Mouse (Mus musculus): ENCODE measurements around the gene Zfp106. TPM values are rescaled to one million over a fixed set of nuclear protein-coding genes. Genes with fewer than 3 reads are reported as not detected.

Zfp106 gene
- polyA plus RNA-seq, 1 experiment: 76.6 TPM

DNA sequence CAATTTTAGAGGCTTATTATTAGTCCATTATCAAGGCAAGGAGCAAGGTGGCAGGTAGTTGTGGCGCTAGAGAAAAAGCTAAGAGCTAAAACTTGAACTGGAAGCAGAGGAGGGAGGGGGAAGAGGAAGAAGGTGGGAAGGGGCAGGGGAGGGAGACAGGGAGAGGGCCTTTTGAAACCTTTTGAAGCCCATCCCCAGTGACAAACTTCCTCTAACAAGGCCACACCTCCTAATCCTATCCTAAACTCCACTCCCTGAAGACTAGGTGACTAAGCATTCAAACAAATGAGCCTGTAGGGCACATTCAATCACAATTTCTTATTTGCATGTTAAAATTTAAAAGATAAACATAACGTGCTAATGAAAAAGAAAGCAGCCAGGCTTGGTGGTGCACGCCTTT lies 4.8 kb downstream of the Zfp106 start:
- Histone ChIP-seq H3K27ac (ENCODE audit: insufficient read depth, low read length) (no peak overlapping the region), H3K4me3 (ENCODE audit: insufficient read depth, low read length) (no peak overlapping the region), H3K4me1 (ENCODE audit: control insufficient read depth, insufficient read depth, low read length) (no peaks in the 10 kb centered on the region)
- TF ChIP-seq POLR2A (IDR thresholded peaks at IDR 0.05; ENCODE audit: extremely low read depth, insufficient read depth, low read length) (no peak), CTCF (IDR thresholded peaks at IDR 0.05; ENCODE audit: extremely low read depth, insufficient read depth, low read length) (no peak)

DNA sequence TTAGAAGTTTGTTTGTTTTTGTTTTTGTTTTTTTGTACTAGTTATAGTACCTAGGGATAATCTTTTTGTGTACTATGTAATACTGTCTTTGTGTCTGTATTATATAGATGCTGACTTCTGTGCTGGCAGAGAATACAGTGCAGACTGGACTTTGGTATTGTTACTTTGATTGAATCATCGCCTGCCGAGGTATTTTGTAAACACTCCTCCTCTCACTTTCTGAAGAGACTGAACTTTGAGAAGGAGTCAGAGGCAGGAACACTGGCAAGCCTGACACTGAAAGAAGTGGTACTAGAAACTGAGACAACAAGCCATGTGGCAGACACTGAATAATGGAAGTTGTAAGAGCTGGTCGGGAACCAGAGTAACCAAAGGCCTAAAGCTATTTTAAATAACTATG lies 6.8 kb downstream of the Zfp106 start:
- no peak overlapping the region for H3K27ac ChIP-seq (ENCODE audit: insufficient read depth, low read length)
- no peak overlapping the region for H3K4me3 ChIP-seq (ENCODE audit: insufficient read depth, low read length)
- H3K4me1 ChIP-seq (ENCODE audit: control insufficient read depth, insufficient read depth, low read length): no peaks in the 10 kb centered on the region
- TF ChIP-seq CTCF (IDR thresholded peaks at IDR 0.05; ENCODE audit: extremely low read depth, insufficient read depth, low read length) (no peak), POLR2A (IDR thresholded peaks at IDR 0.05; ENCODE audit: extremely low read depth, insufficient read depth, low read length) (no peak)

DNA sequence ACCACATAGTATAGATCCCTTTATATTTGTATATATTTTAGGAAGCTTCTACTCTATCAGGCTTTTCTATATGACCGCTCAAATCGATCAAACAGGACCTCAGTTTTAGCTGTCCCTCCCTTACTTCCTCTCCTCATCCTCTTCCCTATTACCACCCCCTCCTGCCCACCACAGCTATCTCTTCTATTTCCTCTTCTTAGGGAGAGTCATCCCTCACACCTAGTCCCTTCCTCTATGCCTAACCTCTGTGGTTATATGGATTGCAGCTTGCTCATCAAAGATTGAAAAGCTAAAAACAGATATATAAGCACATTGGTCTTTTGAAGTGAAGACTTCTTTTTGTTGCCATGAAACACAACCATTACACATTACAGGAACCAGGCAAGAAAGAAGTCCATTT lies 18.9 kb downstream of the Zfp106 start:
- TF ChIP-seq POLR2A (IDR thresholded peaks at IDR 0.05; ENCODE audit: extremely low read depth, insufficient read depth, low read length): no peak
- no peak for TF ChIP-seq CTCF (IDR thresholded peaks at IDR 0.05; ENCODE audit: extremely low read depth, insufficient read depth, low read length)
- H3K4me1 ChIP-seq (ENCODE audit: control insufficient read depth, insufficient read depth, low read length): no peaks in the 10 kb centered on the region
- no peak overlapping the region for H3K27ac ChIP-seq (ENCODE audit: insufficient read depth, low read length)
- no peak overlapping the region for H3K4me3 ChIP-seq (ENCODE audit: insufficient read depth, low read length)

DNA sequence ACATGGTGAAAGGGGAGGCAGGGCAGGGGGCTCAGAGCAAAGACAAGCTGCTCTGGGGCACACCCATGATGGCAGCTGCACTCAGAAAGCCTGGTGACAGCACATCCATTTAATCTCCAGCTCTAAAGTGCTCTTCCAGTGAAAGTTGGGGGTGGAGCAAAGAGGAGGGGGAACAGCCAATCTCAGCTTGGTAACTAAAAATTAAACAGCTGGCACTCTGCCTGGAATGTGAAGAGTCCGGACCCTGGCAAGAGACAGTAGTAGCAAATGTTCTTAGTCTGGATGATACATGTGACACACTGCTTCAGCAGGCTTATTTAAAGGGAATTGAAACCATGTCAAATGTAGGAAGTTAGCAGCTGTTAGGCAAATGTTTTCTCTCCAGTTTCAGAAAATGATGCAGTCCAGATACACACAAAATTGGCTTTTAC lies 23.9 kb downstream of the Zfp106 start:
- TF ChIP-seq POLR2A (IDR thresholded peaks at IDR 0.05; ENCODE audit: extremely low read depth, insufficient read depth, low read length): no peak
- no peak for TF ChIP-seq CTCF (IDR thresholded peaks at IDR 0.05; ENCODE audit: extremely low read depth, insufficient read depth, low read length)
- Histone ChIP-seq H3K4me1 (ENCODE audit: control insufficient read depth, insufficient read depth, low read length) (peaks cover 2% of the 10 kb centered on the region; the same call in 1 of the 2 replicates), H3K27ac (ENCODE audit: insufficient read depth, low read length) (no peak overlapping the region), H3K4me3 (ENCODE audit: insufficient read depth, low read length) (no peak overlapping the region)

DNA sequence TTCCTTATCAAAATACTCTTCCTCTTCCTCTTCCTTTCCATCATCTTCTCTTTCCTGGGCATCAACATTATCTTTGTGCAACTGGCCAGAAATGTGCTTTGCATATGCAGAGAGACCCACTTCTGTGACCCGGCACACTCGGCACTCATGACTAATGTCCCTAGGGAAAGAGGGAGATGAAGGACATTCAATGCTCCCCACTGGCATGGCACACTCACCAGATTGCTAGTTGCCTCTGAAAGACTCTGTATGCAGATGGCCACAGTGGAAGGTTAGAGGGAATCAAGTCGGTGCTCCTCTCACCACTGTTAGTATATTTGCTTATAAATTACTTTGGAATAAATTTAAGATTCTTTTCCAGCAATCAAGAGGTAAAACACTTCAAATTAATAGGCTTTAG lies 24.3 kb downstream of the Zfp106 start:
- Histone ChIP-seq H3K4me1 (ENCODE audit: control insufficient read depth, insufficient read depth, low read length) (peaks cover 2% of the 10 kb centered on the region; the same call in 1 of the 2 replicates), H3K27ac (ENCODE audit: insufficient read depth, low read length) (no peak overlapping the region), H3K4me3 (ENCODE audit: insufficient read depth, low read length) (no peak overlapping the region)
- TF ChIP-seq CTCF (IDR thresholded peaks at IDR 0.05; ENCODE audit: extremely low read depth, insufficient read depth, low read length): no peak
- TF ChIP-seq POLR2A (IDR thresholded peaks at IDR 0.05; ENCODE audit: extremely low read depth, insufficient read depth, low read length): no peak

DNA sequence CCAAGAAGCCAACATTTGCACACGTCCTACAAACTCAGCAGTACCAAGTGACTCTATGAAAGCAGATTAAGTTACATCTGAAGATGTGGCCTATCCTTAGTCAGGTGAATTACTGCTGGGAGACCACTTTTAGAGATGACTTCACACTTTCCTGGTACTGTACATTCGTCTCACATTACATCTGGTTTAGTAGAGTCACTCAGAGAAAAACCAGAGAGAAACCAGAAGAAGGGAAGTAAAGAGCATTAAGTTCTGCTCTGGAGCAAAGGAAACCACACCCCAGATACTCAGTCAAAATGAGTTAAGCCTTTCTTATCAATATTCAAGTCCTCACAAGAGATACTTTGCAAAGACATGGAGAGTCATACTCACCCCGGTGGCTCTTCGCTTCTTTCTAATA lies 32.4 kb downstream of the Zfp106 start:
- Histone ChIP-seq H3K4me1 (ENCODE audit: control insufficient read depth, insufficient read depth, low read length) (no peaks in the 10 kb centered on the region), H3K4me3 (ENCODE audit: insufficient read depth, low read length) (no peak overlapping the region), H3K27ac (ENCODE audit: insufficient read depth, low read length) (no peak overlapping the region)
- TF ChIP-seq POLR2A (IDR thresholded peaks at IDR 0.05; ENCODE audit: extremely low read depth, insufficient read depth, low read length): no peak

DNA sequence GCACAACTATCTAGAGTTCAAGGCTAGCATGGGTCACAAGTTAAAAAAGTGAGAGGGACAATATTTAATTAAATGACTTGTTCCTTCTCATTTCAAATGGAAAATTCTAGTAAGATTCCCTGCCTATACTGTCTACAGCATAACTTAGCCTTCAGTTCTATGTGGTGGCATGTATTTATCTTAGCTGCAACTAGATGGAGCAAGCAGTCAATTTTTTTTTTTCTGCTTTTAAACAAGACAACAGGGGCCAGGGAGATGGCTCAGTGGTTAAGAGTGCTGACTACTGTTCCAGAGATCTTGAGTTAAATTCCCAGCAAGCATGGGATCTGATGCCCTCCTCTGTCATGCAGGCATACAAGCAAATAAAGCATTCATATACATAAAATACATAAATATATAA lies 34.1 kb downstream of the Zfp106 start:
- TF ChIP-seq POLR2A (IDR thresholded peaks at IDR 0.05; ENCODE audit: extremely low read depth, insufficient read depth, low read length) (no peak), CTCF (IDR thresholded peaks at IDR 0.05; ENCODE audit: extremely low read depth, insufficient read depth, low read length) (no peak)
- H3K4me1 ChIP-seq (ENCODE audit: control insufficient read depth, insufficient read depth, low read length): no peaks in the 10 kb centered on the region
- no peak overlapping the region for H3K4me3 ChIP-seq (ENCODE audit: insufficient read depth, low read length)
- H3K27ac ChIP-seq (ENCODE audit: insufficient read depth, low read length): no peak overlapping the region

DNA sequence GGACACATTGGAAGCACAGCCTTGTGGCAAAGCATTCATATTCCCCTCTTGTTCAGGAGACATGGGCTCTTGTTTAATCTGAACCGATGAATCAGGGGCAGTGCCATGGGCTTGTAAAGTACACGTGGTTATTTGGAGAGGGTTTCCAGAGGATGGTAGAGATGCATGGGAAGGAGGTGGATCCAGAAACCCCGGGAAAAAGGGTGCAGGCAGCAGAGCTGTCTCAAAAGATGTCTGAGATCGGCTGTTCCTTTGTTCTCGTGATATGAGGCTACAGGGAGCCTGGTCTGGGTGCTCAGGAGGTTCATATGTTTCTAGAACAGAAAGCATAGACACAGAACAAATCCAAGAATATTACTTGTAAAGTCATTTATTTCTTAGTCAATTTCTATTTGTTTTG lies 36.9 kb downstream of the Zfp106 start:
- Histone ChIP-seq H3K4me1 (ENCODE audit: control insufficient read depth, insufficient read depth, low read length) (no peaks in the 10 kb centered on the region), H3K4me3 (ENCODE audit: insufficient read depth, low read length) (no peak overlapping the region), H3K27ac (ENCODE audit: insufficient read depth, low read length) (no peak overlapping the region)
- TF ChIP-seq POLR2A (IDR thresholded peaks at IDR 0.05; ENCODE audit: extremely low read depth, insufficient read depth, low read length) (no peak), CTCF (IDR thresholded peaks at IDR 0.05; ENCODE audit: extremely low read depth, insufficient read depth, low read length) (no peak)

DNA sequence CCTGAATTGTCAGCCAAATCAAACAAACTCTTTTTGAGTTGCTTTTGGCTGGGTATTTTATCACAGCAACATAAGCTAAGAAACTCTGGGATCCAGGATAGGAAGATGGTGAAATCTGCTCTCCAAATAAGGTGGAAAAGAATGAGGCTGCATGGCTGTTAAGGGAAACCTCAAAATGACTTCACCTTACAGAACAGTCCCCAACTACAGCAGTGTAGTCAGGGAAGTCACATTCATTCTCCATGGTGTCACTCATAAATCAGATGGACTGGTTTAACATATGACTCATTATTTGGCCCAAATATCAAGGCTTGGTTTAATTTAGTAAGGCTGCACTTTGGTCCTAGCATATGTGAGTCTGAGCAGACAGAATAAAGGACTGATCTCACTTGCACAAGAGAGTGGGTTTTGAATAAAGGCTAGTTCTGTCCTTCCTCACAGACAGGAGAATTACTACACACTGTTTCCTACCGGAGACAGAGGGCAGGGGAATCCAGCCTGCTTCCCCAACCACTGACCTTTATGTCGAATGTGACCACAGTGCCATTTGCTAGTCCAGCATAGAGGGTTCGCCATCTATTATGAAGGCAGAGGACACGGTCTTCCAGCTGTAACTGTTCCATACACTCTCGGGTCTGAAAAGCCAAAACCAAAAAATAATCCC lies 45.0 kb downstream of the Zfp106 start:
- Histone ChIP-seq H3K27ac (ENCODE audit: insufficient read depth, low read length) (no peak overlapping the region), H3K4me3 (ENCODE audit: insufficient read depth, low read length) (no peak overlapping the region), H3K4me1 (ENCODE audit: control insufficient read depth, insufficient read depth, low read length) (no peaks in the 10 kb centered on the region)
- TF ChIP-seq POLR2A (IDR thresholded peaks at IDR 0.05; ENCODE audit: extremely low read depth, insufficient read depth, low read length) (no peak), CTCF (IDR thresholded peaks at IDR 0.05; ENCODE audit: extremely low read depth, insufficient read depth, low read length) (no peak)

DNA sequence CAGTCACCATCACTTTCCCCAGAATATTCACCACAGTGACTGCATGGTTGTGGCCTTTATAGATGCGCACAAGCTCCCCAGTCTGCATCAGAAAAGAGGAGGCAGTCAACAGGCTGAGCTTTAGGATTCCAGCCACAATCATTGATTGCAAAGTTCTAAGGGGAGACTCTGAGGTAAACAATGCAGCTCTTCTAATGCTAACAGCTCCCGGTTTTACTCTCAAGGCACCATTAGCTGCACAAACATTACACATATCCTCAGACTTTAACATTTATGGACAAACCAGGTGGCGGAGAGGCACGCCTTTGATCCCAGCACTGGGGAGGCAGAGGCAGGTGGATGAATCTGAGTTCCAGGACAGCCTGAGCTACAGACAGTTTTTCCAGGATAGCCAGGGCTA lies 49.5 kb downstream of the Zfp106 start:
- Histone ChIP-seq H3K27ac (ENCODE audit: insufficient read depth, low read length) (no peak overlapping the region), H3K4me1 (ENCODE audit: control insufficient read depth, insufficient read depth, low read length) (no peaks in the 10 kb centered on the region), H3K4me3 (ENCODE audit: insufficient read depth, low read length) (no peak overlapping the region)
- no peak for TF ChIP-seq POLR2A (IDR thresholded peaks at IDR 0.05; ENCODE audit: extremely low read depth, insufficient read depth, low read length)
- TF ChIP-seq CTCF (IDR thresholded peaks at IDR 0.05; ENCODE audit: extremely low read depth, insufficient read depth, low read length): no peak
